Mouse (Mus musculus): ENCODE measurements around the gene Myh14.
A peak's percentile ranks its signal among the peaks of the same experiment; 100 is the strongest.

Myh14 gene

GRCm38 (mm10) chr7:44669103-44669502 lies 1.5 kb downstream of the Myh14 start:
- DNase-seq (ENCODE audit: low read depth), result no peak

DNA sequence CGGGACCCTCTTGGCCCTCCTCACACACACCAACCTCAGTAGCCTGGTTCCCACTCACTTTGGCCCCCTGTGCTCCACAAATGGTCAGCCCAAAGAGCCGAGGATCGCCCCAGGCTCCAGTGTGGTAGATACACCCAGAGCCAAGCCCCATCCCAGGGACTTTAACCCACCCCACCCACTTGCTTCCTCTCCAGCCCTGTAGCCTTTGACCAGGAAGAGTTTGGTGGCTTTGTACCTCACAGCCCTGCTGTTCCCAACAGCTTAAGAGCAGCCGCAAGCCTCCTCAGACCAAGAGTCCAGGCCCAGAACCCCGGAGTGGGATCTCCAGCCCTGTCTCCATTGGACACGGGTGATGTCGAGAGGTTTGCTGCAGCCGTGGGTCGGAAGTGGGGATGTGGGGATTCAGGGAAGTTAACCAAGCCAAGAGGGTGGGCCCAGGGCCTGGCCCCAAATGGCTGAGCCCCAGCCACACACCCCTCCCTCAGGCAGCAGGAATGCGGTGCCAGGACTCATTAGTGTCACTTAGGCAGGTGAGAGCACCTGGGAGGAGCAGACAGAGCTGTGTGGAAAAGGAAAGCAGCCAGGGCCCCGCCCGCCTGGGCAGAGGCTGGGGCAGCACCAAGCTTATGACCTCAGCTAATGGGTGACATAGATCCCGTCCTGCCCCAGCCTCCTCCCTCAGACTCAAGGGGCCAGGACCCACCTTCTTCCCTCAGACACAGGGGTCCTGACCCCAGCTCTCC lies 2.5 kb downstream of the Myh14 start:
- DNase-seq (ENCODE audit: low read depth), result no peak

- DNase-seq (ENCODE audit: low read depth), result no peak
Observed at GRCm38 (mm10) chr7:44666462-44666861, 4.2 kb downstream of the Myh14 start.

DNA sequence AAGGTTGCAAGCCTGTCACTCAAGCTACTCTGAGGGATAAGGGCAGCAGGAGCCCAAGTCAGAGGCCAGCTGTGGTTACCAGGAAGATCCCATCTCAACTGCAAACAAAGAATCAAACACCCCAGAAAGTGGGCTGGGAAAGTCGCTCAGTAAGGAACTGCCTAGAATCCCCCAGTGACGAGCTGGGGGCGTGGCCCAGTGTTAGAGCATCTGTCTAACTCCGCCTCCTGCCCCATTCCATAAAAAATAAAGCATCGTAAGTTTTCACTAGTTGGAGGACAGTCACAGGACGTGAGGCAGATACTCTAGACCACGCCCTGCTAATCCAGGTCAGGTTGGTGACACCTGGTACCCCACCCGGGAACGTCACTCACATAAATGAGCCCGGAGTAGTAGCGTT lies 5.9 kb downstream of the Myh14 start:
- no peak for DNase-seq (ENCODE audit: low read depth)

DNA sequence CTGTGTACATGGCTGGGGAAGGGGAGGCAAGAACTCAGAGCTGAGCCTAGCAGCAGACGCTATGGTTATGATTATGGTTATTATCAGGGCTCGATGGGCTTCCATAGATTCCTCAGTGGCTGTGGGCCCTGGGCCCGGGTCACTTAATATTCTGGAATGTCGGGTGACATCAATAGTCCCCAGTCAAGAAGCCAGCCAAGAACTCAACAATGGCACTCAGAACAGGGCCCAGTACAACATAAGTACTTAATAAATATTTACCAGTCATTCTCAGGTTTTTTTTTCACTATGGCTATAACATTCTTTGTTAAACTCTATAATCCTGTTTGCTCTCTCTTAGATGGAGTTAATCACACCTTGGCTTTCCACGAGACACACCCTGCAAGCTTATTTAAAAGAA lies 7.1 kb downstream of the Myh14 start:
- DNase-seq (ENCODE audit: low read depth), result no peak

DNA sequence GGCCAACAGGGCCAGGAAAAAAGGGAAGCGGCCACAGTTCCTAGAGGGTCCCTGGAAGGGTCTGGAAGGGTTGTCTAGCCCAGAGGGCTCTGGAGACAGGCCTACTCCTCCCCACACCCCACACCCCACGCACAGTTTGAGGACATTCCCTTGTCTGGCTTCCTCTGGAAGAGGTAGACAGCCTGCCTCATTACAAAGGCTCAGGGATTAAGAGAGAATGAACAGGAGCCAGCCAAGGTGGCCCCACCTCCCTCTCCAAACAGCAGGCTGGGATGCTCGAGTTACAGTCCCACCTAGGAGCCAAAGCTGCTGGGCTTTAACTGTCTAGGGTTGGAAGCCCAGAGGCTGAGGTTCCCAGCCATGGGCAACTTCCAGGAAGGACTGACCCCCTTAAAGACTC lies 8.1 kb downstream of the Myh14 start:
- DNase-seq (ENCODE audit: low read depth), result no peak

- DNase-seq (ENCODE audit: low read depth), result no peak
Observed at GRCm38 (mm10) chr7:44662168-44662567, 8.5 kb downstream of the Myh14 start.

- DNase-seq (ENCODE audit: low read depth), result no peak
Observed at GRCm38 (mm10) chr7:44661219-44661618, 9.4 kb downstream of the Myh14 start.

GRCm38 (mm10) chr7:44655504-44655903 lies 15.1 kb downstream of the Myh14 start:
- no peak for DNase-seq (ENCODE audit: low read depth)

DNA sequence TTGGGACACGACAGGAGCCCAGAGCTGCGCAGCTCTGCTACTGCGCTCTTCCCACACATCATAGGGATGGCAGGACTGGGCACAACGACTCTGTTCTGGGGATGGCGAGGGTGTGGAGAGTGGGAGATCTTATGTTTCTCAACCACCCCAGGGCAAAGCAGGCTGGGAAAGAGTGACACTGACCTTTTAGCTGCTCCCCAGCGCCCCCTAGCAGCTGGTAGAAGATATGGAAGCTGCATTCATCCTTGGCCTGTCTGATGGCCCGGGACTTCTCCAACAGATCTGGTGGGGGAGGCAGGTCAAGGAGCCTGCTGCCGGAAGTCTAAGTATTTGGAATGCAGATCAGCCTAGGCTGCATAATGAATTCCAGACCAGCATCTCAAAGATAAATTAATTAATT lies 16.9 kb downstream of the Myh14 start:
- DNase-seq (ENCODE audit: low read depth), result no peak

DNA sequence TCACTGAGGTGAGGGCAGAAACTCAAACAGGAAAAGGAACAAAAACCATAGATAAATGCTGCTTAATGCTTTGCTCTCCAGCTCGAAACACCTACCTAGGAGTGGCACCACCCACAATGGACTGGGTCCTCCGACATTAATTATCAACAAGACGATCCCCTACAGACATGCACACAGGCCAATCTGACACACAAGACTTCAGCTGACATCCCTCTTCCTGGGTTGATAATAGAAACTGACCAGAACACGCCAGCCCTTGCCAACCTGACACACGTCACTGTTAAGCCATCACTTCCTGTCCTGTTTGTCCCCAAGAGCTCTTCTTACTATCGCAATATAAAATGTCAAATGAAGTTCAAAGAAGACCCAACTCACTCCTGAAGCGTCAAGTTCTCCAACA lies 19.2 kb downstream of the Myh14 start:
- no peak for DNase-seq (ENCODE audit: low read depth)

- DNase-seq (ENCODE audit: low read depth), result peak; percentile 18
Observed at GRCm38 (mm10) chr7:44649990-44650389, 20.7 kb downstream of the Myh14 start.

DNA sequence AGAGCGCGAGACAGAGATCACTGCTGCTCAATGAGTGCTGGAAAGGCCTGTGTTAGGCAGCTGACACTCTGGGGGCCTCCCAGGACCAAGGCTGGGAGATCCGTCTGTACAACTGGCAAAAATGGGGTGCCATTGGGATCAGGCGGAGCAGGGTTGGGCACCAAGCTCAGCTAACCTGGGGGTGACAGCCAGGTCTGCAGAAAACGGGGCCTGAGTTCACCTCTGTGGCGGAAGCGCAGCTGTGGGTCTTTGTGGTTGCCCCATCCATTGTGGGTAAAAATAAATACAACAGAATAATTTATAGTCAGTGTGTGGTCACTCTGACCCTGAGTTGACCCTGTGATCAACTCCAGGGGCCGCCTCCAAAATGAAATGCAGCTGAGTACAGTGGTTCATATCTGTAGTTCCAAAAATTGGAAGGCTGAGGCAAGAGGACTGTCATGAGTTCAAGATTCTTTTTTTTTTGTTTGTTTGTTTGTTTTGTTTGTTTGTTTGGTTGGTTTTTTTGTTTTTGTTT lies 21.5 kb downstream of the Myh14 start:
- DNase-seq (ENCODE audit: low read depth), result no peak

DNA sequence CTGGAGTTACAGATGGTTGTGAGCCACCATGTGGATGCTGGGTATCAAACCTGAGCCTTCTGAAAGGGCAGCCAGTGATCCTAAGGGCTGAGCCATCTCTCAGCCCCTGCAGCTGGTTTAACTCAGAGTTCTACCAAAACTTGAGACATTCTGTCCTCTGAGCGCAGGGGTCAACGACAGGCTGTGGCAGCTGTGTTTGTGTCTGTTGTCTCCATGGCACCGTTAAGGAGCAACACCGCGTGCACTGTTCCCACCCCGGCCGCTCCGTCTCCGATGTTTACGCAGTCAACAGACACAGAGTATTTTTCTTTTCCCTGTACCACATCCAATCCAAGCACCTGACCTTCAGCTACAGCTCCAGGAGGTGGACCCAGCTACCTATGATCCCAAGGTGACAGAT lies 22.9 kb downstream of the Myh14 start:
- no peak for DNase-seq (ENCODE audit: low read depth)

- no peak for DNase-seq (ENCODE audit: low read depth)
Observed at GRCm38 (mm10) chr7:44647042-44647724, 23.5 kb downstream of the Myh14 start.

DNA sequence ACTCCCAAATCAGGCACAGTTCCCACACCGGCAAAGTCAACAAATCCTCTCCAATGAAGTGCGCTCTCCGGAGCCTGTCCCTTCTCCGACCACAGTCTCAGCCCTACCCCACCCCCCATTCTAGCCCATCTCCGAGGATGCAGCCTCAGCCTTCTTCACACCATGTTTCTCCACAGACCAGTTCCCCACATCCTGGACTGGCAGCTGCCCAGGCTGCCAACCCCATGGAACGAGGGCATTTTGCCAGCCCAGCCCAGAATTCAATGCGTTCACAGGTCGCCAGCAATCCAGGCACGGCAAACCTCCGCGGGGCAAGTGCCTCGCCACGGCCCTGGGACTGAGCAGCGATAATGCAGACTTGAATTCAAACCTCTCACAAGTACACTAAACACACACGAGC lies 24.7 kb downstream of the Myh14 start:
- DNase-seq (ENCODE audit: low read depth), result no peak

DNA sequence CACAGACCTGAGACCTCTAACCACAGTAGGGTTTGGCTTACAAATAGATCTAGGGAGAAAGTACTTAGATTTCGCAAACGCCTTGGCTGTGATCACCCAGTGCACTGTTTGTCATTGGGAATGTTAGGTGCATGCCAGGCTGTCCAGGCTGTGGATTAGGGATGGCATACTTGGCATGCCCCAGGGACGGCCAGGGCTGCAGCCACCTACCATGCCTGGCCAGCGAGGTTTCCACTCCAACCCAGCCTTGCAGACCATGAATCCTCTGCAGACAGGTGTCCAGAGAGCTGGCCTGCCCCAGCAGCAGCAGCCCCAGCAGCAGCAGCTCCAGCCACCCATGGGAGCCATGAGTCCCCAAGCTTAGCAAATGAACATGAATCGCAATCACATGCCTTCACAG lies 25.4 kb downstream of the Myh14 start:
- DNase-seq (ENCODE audit: low read depth), result peak; percentile 12

- no peak for DNase-seq (ENCODE audit: low read depth)
Observed at GRCm38 (mm10) chr7:44641887-44642286, 28.8 kb downstream of the Myh14 start.

GRCm38 (mm10) chr7:44640843-44641605 lies 29.6 kb downstream of the Myh14 start:
- no peak for DNase-seq (ENCODE audit: low read depth)

DNA sequence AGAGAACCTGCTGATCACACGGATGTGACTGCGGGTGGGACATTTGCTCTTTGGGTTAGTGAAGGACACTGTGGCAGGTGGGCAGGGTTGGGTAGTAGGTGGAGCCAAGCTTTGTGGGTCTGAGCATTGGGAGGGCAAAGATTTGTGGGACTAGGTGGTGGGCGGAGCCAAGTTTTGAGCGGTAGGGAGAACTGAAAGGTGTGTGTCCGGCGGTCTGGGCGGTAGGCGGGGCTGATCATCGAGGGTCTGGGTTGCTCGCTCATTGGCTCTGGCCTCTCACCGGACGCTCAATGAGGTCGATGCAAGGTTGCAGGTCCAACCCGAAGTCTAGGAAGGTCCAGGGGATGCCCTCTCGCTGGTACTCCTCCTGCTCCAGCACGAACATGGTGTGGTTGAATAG lies 32.0 kb downstream of the Myh14 start:
- no peak for DNase-seq (ENCODE audit: low read depth)

DNA sequence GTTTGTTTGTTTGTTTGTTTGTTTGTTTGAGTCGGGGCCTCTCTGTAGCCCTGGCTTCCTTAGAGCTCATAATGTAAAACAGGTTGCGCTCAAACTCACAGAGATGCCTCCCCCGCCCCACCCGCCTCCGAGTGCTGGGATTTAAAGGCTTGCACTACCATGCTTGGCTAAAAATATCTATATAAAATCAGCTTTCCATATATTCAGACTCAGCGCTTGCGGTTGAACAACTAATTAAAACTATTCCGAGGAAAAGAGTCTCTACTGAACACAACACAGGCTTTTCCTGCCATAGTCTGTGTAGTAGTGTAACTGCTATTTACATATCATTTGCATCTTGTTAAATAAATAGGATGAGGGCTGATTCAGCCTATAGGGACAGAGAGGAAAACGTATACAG lies 34.0 kb downstream of the Myh14 start:
- no peak for DNase-seq (ENCODE audit: low read depth)

- no peak for DNase-seq (ENCODE audit: low read depth)
Observed at GRCm38 (mm10) chr7:44633407-44633806, 37.2 kb downstream of the Myh14 start.

- no peak for DNase-seq (ENCODE audit: low read depth)
Observed at GRCm38 (mm10) chr7:44632676-44633075, 38.0 kb downstream of the Myh14 start.

Measured in fibroblast of lung, adult 2 months (primary cell).